Comparison of ENCODE assay signal across 8 mouse cellular contexts in genomic region chr16:76865731-76866464, GRCm38 (mm10).
DNase-seq lines count a peak whose midpoint lies in the region; ATAC-seq and TF ChIP-seq lines count a peak whose summit lies in the region.

No protein-coding gene starts in this region.

- peak; percentile 47; the same call in 1 of the 2 replicates for ATAC-seq in embryonic facial prominence, embryonic 12.5 days (ENCODE audit: insufficient number of reproducible peaks, insufficient read depth, low FRiP score, low TSS enrichment)
- ATAC-seq in neural tube, embryonic 11.5 days (ENCODE audit: insufficient read depth, low FRiP score, low TSS enrichment), result peak; percentile 49; the same call in 1 of the 2 replicates

- H3K4me2 ChIP-seq in embryonic facial prominence, embryonic 12.5 days (replicated peaks), result peak overlapping the region; percentile 38
- H3K4me2 ChIP-seq in neural tube, embryonic 11.5 days (ENCODE audit: low read depth), result peak overlapping the region; percentile 26

- no peak overlapping the region for H3K27ac ChIP-seq in thymus, adult 2 months (ENCODE audit: control insufficient read depth, insufficient read depth, low read length)
- no peak overlapping the region for H3K27ac ChIP-seq in embryonic facial prominence, embryonic 12.5 days
- no peak overlapping the region for H3K27ac ChIP-seq in kidney, adult 2 months (ENCODE audit: insufficient read depth, low read depth, low read length)
- no peak overlapping the region for H3K27ac ChIP-seq in limb, embryonic 10.5 days
- H3K27ac ChIP-seq in neural tube, embryonic 11.5 days (ENCODE audit: low read depth, low read length), result no peak overlapping the region

- no peaks in the 10 kb centered on the region for H3K27me3 ChIP-seq in thymus, adult 2 months (ENCODE audit: control insufficient read depth, insufficient read depth, low read length)
- no peaks in the 10 kb centered on the region for H3K27me3 ChIP-seq in embryonic facial prominence, embryonic 12.5 days
- no peaks in the 10 kb centered on the region for H3K27me3 ChIP-seq in kidney, adult 2 months (replicated peaks; ENCODE audit: control insufficient read depth, insufficient read depth, low read length)
- H3K27me3 ChIP-seq in limb, embryonic 10.5 days (ENCODE audit: low read depth, poor library complexity, severe bottlenecking), result no peaks in the 10 kb centered on the region
- H3K27me3 ChIP-seq in neural tube, embryonic 11.5 days (ENCODE audit: control insufficient read depth, insufficient read depth, low read length), result no peaks in the 10 kb centered on the region

- no peak for TF ChIP-seq CTCF in thymus, adult 2 months (IDR thresholded peaks at IDR 0.05; ENCODE audit: borderline replicate concordance, control insufficient read depth, extremely low read depth, insufficient read depth, low read length, poor library complexity)
- no peak for TF ChIP-seq CTCF in kidney, adult 2 months (conservative IDR thresholded peaks at IDR 0.05; ENCODE audit: insufficient read depth, insufficient read length, low read depth, low read length)

- DNase-seq in thymus, adult 2 months, result peak; percentile 18
- DNase-seq in thymus, adult 18-20 months, result no peak
- peak; percentile 12 to 13 for DNase-seq in heart, adult 9 months (ENCODE audit: low spot score in 2 of 2)
- DNase-seq in kidney, adult 2 months, result peak; percentile 65
- DNase-seq in limb, embryonic 10.5 days (ENCODE audit: low spot score), result no peak
- DNase-seq in neural tube, embryonic 11.5 days (ENCODE audit: low spot score), result peak; percentile 27
- peak; percentile 21 for DNase-seq in thymus, postnatal 25 days

- H3K9me3 ChIP-seq in embryonic facial prominence, embryonic 12.5 days, result no peaks in the 10 kb centered on the region
- no peaks in the 10 kb centered on the region for H3K9me3 ChIP-seq in limb, embryonic 10.5 days (replicated peaks)
- no peaks in the 10 kb centered on the region for H3K9me3 ChIP-seq in neural tube, embryonic 11.5 days (ENCODE audit: control insufficient read depth, low read length)

- no peaks in the 10 kb centered on the region for H3K4me1 ChIP-seq in thymus, adult 2 months (replicated peaks; ENCODE audit: control insufficient read depth, insufficient read depth, low read length)
- no peaks in the 10 kb centered on the region for H3K4me1 ChIP-seq in embryonic facial prominence, embryonic 12.5 days
- no peaks in the 10 kb centered on the region for H3K4me1 ChIP-seq in kidney, adult 2 months (ENCODE audit: control insufficient read depth, insufficient read depth, low read length)
- 0 out of 2 replicates have a peak, but pooled peaks cover 5% of the 10 kb centered on the region for H3K4me1 ChIP-seq in limb, embryonic 10.5 days
- H3K4me1 ChIP-seq in neural tube, embryonic 11.5 days (ENCODE audit: control insufficient read depth, insufficient read depth, low read length), result no peaks in the 10 kb centered on the region

- TF ChIP-seq POLR2A in thymus, adult 2 months (IDR thresholded peaks at IDR 0.05; ENCODE audit: control insufficient read depth, extremely low read depth, insufficient read depth, low read length, poor library complexity), result no peak
- no peak for TF ChIP-seq POLR2A in kidney, adult 2 months (IDR thresholded peaks at IDR 0.05; ENCODE audit: low read depth, low read length)

- no peak overlapping the region for H3K9ac ChIP-seq in embryonic facial prominence, embryonic 12.5 days
- no peak overlapping the region for H3K9ac ChIP-seq in neural tube, embryonic 11.5 days (ENCODE audit: low read length)

- no peaks in the 10 kb centered on the region for H3K36me3 ChIP-seq in thymus, adult 2 months (ENCODE audit: control insufficient read depth, insufficient read depth, low read length)
- H3K36me3 ChIP-seq in embryonic facial prominence, embryonic 12.5 days, result no peaks in the 10 kb centered on the region
- H3K36me3 ChIP-seq in kidney, adult 2 months (ENCODE audit: control insufficient read depth, insufficient read depth, low read length), result no peaks in the 10 kb centered on the region
- H3K36me3 ChIP-seq in limb, embryonic 10.5 days, result no peaks in the 10 kb centered on the region
- no peaks in the 10 kb centered on the region for H3K36me3 ChIP-seq in neural tube, embryonic 11.5 days (ENCODE audit: control insufficient read depth, insufficient read depth, low read length)

- 35% methylated on average over 8 of the region's 12 CpGs for whole genome bisulfite sequencing in thymus, adult 2 months
- WGBS in embryonic facial prominence, embryonic 12.5 days, result 35% methylated on average over 7 of the region's 12 CpGs
- WGBS in kidney, adult 2 months, result 19% methylated on average over 8 of the region's 12 CpGs
- 25% methylated on average over 7 of the region's 12 CpGs for WGBS in limb, embryonic 10.5 days
- WGBS in neural tube, embryonic 11.5 days, result 17% methylated on average over 7 of the region's 12 CpGs

- H3K4me3 ChIP-seq in thymus, adult 2 months (ENCODE audit: control insufficient read depth, insufficient read depth, low read length), result no peak overlapping the region
- 0 out of 2 replicates have a peak overlapping the region, but pooled peaks have one; percentile 9 for H3K4me3 ChIP-seq in embryonic facial prominence, embryonic 12.5 days
- no peak overlapping the region for H3K4me3 ChIP-seq in kidney, adult 2 months (ENCODE audit: insufficient read depth, low read depth, low read length)
- peak overlapping the region; percentile 31; the same call in 1 of the 2 replicates for H3K4me3 ChIP-seq in limb, embryonic 10.5 days
- H3K4me3 ChIP-seq in neural tube, embryonic 11.5 days (ENCODE audit: low read depth, low read length), result no peak overlapping the region

Comparison
In these comparisons a context has a peak if more than half of its experiments do, and no peak if none do; other contexts are left out.
1. DNase-seq: peak in thymus, adult 2 months (single experiment), heart, adult 9 months (2 of 2), kidney, adult 2 months (single experiment), neural tube, embryonic 11.5 days (single experiment) and thymus, postnatal 25 days (single experiment); none in thymus, adult 18-20 months (0 of 2) and limb, embryonic 10.5 days (single experiment).
2. H3K4me3 ChIP-seq: peak in embryonic facial prominence, embryonic 12.5 days (single experiment) and limb, embryonic 10.5 days (single experiment); none in thymus, adult 2 months (single experiment), kidney, adult 2 months (single experiment) and neural tube, embryonic 11.5 days (single experiment).